Mouse (Mus musculus) brain, adult 2 months (tissue): ENCODE results near the gene Clasp1.
A peak's percentile ranks its signal among the peaks of the same experiment; 100 is the strongest.

ENCODE experiments used
- DNase-seq: peaks from one replicate; pipeline ENCODE4 v3.0.0; 2011; ENCODE audit warnings: low read depth, low spot score

Gene Clasp1

DNA sequence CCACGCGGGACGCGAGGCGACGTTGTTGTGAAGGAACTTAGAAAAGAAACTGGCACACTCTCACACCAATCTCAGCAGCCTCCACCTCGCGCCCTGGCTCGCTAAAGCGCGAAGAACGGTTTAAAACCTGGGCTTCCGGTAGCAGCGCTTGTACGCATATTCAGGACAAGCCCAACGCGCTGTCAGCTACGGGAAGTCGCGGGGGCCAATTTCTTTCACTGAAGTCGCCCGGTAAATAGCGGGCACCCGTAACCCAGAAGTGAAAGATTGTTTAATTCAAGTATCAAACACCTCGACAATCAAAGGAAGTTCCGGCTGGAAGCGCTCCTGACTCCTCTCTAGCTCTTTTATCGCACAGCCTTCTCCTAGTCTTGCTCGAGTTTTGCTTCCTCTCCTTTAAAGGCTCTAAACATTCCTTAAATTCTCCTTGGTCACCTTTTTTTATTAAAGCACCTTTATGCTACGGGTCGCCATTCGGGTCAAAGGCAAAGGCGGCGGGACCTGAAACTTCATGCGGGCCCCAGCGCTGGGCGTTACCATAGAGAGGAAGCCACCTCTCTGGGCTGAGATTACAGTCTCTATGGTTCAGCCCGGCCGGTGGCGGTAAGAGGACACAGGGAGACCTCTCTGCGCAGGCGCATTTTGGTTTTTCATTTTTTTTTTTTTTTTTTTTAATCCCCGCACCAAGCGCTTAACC is at the start of gene Clasp1:
TSS of gene Clasp1 (plus strand) at position 302 of the 697 bp plus-strand sequence.
- peak; percentile 99 for DNase-seq

DNA sequence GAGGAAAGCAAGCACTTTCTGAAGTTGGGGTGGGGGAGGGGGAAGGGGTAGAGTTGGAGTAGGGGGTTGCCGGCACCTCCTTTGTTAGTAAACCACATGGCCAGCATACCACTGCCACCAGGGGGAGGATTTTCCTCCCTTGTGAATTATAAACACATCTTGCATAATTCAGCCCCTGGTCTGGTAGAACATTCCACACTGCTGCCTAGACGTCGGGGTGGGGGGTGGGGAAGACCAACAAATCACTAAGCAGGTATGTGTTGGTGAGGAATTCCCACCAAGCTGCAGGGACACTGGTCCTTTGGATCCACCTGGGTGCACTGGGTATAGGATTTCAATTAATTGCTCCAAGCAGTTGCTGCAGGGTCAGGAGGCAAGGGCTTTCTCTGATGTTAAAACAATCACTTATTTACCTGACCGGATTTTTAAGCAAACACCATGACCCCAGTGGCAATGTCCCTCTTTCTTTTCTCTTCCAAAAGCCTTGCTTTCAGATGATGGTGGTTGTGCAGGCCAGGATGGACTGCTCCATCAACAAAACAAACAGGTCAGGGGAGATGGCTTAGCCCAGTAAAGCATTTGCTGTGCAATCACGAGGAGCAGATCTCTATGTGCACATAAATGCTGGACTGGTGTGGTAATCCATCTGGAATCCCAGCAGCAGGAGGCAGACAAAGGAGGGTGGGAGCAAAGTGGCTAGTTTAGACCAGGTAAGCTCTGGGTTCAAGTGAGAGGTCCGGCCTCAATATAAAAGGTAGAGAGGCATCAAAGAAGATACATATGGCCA is 45.0 kb upstream of the Clasp1 start:
- no peak for DNase-seq

DNA sequence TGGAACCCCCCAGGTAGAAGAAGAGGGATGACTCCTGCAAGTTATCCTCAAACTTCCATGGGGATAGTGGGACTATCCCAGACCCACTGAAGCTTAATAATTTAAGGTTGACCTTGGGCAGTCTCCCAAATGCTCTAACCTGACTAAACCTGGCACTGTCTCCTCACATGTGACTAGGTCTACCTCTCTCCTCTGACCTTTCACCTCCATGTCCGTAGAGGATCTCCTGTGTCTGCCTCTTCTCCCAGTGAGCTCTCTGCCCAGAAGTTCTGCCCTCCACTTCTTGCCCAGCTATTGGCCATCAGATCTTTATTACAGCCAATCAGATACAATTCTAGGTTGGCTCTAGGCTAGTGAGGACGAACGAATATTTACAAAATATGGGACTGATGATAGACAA is 38.9 kb upstream of the Clasp1 start:
- DNase-seq, result no peak

DNA sequence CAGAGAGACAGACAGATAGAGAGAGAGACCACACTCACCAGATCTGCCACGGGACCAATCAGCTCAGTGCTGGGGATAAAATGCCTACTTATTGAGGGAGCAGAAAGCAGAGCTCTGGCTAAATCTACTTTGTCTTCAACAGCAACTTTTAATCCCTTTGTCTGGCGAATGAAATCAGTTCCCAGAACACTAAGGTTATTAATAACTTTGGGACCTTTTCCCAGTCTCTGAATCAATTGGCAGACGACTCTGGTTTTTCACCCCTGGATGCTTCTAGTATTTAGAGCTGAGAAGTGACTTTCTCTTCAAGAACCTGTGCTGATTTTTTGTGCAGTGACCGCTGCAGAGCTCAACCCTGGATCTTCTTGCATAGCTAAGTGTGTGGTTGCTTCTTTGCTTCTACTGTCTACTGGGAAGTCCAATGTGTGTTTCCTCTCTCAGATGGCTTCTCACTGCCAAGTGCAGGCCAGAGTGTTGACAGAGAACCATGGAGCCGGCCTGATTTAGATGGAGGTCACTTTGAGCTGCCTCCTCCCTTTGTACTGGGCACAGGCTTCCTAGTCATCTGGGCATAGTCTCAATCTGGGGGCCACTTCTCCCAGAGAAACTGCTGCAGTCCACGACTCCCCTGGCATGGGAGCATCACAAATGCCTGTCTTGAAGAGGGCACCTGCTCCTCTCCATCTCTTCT is 29.6 kb upstream of the Clasp1 start:
- peak; percentile 49 for DNase-seq

DNA sequence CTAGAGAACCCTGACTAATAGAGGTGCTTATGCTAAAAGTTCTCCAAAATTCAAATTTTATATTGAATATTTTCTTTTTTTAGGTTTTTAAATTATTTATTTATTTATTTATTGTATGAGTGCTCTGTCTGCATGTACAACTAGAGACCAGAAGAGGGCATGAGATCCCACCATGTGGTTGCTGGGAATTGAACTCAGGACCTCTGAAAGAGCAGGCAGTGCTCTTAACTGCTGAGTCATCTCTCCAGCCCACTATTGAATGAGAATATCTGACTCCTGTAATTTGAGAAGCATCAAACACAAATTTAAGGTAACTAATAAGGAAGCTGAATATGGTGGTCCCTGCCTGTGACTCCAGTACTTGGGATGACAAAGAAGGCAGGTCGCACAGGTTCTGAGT is 20.9 kb upstream of the Clasp1 start:
- DNase-seq, result peak; percentile 22

DNA sequence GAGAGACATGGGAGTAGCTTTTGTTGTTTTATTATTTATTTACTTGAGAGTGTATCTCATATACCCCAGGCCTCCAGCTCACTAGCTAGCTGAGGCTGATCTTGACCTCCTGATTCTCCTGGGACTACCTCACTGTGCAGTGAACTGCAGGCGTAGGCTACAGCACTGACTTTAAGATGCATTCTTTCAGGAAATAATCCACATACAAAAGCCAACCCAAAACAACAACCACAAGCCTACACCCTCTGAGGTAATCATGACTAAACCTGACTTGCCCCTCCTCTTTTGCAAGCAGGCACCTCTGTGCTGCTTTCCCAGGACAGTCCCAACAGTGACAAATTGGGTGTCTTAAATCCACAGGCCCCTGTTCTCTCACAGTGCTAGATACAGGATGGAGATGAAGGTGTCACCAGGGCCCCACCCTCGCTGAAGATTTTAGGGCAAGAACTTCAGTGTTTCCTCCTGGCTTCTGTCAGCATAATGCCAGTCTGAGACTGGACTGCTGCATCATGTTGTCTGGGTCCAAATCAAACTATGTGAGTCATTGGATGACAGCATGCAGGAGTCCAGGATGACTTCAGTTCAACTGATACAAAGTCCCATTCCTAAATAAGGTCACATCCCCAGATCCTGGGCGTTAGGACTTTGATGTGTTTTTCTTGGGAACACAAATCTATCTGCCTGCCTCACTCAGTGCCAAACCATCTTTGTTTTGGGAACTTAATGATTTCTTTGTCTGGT is 20.0 kb upstream of the Clasp1 start:
- DNase-seq, result no peak

DNA sequence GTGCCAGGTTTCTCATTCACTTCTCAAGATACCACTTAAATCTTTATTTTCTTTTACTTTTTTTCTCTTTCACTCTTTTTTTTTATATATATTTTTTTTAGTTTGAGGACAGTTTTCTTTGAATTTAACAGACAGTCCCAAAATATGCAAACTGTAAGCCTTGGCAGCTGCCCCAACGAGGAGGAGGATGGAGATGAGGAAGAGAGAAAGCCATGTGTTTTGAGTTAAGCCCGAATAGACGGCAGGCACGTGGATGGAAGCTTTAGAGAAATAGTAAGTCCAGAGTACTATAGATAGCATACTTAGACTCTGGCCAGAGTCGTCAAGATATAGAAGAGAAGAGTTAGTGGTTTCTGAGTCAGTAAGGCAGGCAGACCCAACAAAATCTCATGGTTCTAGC is 11.1 kb upstream of the Clasp1 start:
- DNase-seq, result no peak

DNA sequence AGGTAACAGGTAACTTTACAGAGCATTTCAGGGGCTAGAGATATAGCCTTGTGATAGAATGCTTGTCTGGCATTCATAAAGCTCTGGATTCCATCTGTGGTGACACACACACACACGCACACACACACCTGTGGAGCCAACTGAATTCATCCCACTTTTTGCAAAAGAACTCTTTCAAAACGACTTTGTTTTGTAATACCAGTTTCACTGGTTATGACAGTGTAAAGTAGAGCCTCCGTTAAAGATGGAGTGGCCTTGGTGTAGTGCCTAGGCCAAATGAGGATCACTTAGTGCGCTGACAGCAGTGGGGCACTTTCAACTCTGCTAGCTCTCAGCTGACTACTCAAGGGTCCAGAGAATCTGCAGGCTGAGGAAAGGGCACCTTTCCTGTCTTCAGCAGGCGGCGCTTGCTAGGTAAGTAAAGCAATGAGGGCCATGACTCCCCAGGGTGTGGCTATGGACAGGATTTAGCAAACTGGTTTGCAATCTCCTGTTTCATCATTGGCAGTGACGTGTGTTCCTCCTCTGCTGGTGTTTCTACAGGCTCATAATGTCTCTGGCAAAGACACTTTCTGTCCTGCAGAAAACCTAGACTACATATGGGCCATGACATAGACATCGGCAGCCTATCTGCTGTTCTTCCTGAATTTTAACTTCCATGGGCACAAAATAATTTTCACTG is 8.6 kb upstream of the Clasp1 start:
- DNase-seq, result no peak

DNA sequence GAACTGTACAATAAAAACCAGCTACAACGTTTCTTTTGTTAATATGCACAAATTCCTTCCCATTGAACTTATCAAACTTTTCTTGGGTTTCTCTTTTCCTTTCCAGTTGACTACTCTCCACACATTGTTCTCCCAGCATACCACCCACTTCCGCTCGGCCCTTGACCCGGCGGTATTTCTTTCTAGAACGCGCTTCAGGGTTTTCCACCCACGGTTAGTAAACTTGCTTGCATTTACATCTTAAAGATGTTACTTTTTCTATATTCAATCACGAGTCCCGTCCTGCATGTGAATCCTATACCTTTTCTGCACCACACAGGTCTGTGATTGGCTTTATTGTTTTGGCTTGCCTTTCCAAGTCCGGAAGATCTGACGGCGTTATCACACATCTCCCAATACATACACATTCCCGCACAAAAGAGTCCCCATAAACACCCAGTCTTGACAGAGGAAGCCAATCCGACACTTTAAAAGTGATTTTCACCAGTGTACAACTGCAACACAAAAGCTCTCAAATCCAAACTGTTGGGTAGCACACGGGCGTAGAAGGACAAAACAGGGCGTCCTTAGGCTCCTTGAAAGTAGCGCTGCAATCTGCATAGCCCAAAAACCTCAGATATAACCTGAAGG is 616 bp upstream of the Clasp1 start:
- DNase-seq, result peak; percentile 85

DNA sequence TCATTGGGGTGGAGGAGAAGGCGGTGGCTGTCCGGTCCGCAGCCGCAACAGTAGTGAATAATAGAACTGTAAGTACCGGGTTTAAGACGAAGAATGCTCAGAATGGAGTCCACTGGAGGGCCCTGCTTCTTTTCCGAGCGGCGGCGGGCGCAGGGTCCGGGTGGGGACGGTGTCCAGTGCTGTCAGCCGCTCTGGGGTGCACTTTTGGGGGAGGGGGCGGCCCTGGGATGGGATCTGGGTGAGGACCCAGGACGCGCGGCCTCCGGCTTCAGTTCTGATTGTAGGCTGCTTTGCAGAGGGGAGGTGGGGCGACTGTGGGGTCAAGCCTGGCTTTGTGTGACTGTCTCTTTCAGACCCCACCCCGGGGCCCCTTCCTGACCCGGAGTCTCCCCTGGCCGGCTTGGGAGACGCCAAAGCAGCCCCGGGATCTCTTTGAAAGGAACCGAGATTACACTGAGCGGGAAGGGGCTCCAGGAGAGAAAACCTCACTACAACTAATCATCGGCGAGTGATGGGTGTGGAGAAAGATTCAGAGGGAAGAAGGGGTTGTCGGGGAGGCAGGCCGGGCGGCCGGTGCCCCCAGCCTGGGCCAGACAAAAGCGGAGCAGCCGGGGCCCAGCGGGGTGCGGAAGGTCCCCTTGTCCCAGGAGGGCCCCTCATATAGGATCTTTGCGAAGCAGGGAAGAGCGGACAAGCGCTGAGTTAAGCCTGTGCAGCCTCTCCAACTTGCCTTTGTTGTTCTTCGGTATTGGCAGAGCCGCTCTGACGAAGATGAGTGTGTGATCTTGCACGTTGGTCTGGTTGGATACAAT is 802 bp downstream of the Clasp1 start:
- DNase-seq, result peak; percentile 72

DNA sequence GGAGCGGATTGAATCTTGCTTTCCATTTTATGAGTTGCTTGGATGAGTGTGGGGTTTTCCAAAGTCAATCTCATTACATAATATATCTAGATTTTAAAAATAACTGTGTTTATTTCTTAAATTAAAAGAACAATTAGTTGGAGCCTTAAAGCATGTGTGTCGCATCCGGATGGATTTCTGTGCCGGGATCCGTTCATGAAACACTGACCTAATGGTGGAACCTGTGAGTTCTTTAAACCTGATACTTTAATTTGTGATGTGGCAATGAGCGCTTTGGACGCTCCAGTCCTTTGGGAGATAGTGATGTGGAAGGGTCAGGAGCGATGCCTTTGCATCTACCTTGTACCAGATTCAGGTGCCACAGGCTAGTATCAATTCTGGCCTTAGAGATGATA is 1.4 kb downstream of the Clasp1 start:
- no peak for DNase-seq

DNA sequence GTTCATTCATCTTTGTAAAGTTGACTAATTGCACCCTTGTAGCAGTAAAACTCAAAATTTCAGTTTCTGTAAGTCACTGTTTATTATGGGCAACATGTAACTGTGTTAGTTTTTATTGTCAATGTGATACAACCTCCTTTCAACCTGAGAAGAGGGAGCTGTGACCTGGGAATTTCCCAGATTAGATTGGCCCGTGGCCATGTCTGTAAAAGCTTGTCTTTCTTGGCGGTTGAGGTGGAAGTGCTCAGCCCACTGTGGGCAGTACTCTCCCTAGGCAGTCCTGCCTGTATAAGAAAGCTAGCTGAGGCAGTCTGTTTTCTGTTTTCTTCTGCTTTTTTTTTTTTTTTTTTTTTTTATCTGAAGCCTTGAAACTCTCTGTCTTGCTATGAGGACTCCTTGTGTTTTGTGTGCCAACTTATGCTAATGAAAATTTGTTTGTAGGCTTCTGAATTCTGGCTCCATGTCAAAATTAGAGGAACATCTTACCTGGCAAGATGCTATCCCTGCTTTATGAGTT is 2.1 kb downstream of the Clasp1 start:
- no peak for DNase-seq

DNA sequence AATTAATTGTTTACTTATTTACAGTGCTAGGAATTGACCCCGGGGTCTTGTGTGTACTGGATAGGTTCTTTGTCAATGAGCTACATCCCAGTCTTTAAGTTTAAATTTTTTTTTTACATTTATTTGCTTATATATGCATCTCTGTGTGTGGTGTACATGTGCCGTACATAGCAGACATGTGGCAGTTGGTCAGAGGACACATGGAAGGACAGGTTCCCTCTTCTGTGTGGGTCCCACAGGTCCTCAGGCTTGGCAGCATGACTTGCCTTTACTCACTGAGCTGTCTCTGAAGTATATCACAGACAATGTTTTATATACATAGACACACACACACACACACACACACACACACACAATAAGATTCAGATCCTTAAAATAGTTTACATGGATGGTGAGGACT is 3.4 kb downstream of the Clasp1 start:
- DNase-seq, result no peak

DNA sequence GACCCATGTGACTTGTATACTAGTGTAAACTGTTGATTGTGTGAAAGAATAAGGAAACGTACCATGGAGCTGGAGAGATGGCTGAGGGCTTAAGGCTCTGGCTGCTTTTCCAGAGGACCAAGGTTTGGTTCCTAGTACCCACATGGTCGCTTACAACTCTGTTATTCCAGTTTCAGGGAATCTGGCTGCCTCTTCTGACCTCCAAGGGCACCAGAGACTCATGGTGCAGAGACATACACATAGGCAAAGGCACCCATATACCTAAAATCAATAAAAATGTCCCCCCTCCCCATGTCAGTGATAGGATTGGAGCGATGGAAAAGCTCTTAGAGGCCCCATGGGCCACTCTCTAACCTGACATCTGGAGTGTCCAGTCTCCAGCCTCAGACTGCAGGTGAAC is 5.1 kb downstream of the Clasp1 start:
- DNase-seq, result no peak

DNA sequence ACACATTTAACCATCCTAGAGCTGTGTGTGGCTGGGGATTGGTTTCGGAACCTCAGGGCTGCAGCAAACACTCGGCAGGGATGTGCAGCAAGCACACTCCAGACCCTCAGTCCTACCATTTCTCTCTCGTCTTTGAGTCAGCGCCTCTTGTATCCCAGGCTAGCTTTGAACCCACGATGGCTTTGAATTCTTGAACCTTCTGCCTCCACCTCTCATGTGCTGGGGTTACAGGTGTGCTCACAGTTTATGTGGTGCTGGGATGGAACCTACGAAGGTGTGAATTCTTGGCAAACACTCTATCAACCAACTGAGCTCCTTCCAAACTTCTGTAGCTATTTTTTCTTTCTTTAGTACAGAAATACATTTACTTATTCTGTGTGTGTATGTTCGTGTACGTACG is 9.0 kb downstream of the Clasp1 start:
- DNase-seq, result no peak

DNA sequence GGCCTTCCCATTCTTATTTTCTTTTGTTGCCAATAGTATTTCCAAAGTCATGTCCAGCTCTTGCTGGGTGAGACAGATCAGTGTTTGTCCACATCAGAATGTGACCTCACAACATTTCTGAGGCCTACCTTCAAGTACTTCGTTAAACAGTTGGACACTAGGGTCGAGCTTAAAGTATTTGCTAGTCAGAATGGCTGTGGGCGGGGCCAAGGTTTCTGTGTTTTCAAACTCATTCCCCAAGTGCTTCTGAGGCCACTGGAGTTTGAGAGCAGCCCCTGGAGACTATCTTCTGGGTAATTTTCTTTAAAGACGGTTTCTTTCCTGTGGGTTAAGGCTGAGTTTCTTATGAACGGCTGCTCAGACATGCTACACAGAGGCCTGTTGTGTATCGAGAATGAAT is 9.7 kb downstream of the Clasp1 start:
- no peak for DNase-seq

DNA sequence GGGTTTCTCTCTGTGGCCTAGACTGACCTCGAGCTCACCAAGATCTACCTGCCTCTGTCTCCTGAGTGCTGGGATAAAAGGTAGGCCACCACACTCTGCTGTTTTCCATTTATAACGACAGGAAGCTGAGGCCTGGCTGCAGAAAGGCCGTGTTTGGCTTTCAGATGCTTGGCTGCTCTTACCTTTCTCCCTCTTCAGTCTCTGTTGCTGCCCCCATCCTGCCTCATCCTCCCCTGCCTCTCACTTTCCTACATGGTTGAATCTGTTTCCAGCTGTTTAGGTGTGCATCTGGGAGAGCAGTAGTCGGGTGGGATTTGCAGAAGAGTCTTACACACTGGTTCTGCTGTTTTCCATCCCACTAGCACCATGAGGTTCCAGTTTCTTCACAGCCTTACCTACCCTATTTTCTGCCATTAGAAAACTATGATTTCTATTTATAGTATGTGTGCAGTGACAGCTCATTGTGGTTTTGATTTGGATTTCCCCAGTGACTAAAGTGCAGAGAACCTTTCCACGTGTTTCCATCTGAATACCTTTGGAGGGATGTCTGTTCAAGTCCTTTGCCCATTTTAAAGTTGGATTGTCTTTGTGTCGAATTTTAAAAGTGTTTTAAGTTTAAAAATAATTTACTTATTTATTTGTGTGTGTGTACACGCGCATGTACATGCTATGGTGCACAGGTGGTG is 10.9 kb downstream of the Clasp1 start:
- DNase-seq, result no peak

DNA sequence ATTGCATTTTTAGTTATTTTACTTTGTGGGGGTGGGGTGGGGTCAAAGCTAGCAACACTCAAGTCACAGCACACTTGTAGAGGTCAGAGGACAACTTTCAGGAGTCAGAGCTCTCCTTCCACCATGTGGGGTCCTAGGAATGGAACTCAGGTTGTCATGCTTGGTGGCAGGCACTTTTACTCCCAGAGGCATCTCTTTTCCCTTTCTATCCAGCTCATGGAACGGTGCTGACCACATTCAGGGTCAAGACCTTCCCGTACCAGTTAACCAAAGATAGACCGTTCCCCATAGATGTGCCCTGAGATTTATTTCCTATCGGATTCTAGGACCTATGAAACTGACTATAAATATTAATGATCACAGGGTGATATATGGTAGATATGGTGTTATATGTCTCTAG is 13.1 kb downstream of the Clasp1 start:
- DNase-seq, result no peak

DNA sequence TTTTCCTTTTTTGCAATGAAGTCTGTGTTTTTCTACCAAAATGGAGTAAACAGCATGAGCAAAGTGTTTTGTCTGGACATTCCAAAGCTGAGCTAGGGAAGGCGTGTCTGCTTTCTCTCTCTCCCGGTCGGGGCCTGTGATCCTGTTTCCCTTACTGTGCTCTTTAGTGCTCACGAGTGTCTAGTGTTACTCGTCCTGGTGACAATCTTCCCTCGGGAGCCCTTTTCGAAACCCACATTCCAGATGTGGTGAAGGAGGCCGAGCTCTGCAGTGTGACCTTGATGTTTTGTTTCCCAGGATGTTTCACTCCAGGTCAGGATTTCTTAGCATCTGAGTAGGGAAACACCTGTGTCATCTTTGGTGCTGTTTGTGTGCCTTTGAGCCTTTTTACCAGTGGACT is 13.7 kb downstream of the Clasp1 start:
- DNase-seq, result no peak
